Mouse (Mus musculus): ENCODE data around the gene Arl8b. TPM values are rescaled to one million over a fixed set of nuclear protein-coding genes. Genes with fewer than 3 reads are reported as not detected.
"Not testable (repeated sequence)": the region's sequence is repeated elsewhere in the genome, so short reads cannot be mapped to it uniquely, and the experiment has no call there.

The Arl8b gene
- polyA plus RNA-seq, 1 experiment from 2014 or later: 104 TPM

- H3K4me2 ChIP-seq (ENCODE audit: low read length): no peak overlapping the region
- no peak overlapping the region for H3K9ac ChIP-seq (replicated peaks; ENCODE audit: low read depth, low read length)
- no peaks in the 10 kb centered on the region for H3K4me1 ChIP-seq (replicated peaks; ENCODE audit: control insufficient read depth, insufficient read depth, low read length)
- no peak overlapping the region for H3K27ac ChIP-seq (ENCODE audit: low read length)
- ATAC-seq: no peak
- WGBS: 88% methylated on average over 2 of the region's 2 CpGs
- H3K9me3 ChIP-seq (ENCODE audit: control insufficient read depth, low read length): no peaks in the 10 kb centered on the region
- no peaks in the 10 kb centered on the region for H3K27me3 ChIP-seq (replicated peaks; ENCODE audit: control insufficient read depth, insufficient read depth, low read length)
- no peaks in the 10 kb centered on the region for H3K36me3 ChIP-seq (ENCODE audit: control insufficient read depth, insufficient read depth)
- no peak overlapping the region for H3K4me3 ChIP-seq (replicated peaks; ENCODE audit: low read length)
Measured at GRCm38 (mm10) chr6:108862548-108862947, 79.6 kb downstream of the Arl8b start.

GRCm38 (mm10) chr6:108866317-108866716, 83.4 kb downstream of the Arl8b start:
- no peaks in the 10 kb centered on the region for H3K27me3 ChIP-seq (replicated peaks; ENCODE audit: control insufficient read depth, insufficient read depth, low read length)
- 81% methylated on average over 5 of the region's 5 CpGs for WGBS

GRCm38 (mm10) chr6:108869031-108869430, 86.1 kb downstream of the Arl8b start:
- H3K9ac ChIP-seq (replicated peaks; ENCODE audit: low read depth, low read length); H3K4me2 ChIP-seq (ENCODE audit: low read length); H3K27ac ChIP-seq (ENCODE audit: low read length); H3K36me3 ChIP-seq (ENCODE audit: control insufficient read depth, insufficient read depth); H3K4me1 ChIP-seq (replicated peaks; ENCODE audit: control insufficient read depth, insufficient read depth, low read length); H3K27me3 ChIP-seq (replicated peaks; ENCODE audit: control insufficient read depth, insufficient read depth, low read length); H3K9me3 ChIP-seq (ENCODE audit: control insufficient read depth, low read length); H3K4me3 ChIP-seq (replicated peaks; ENCODE audit: low read length); ATAC-seq: not testable (repeated sequence)
- 28% methylated on average over 2 of the region's 2 CpGs for WGBS

More at GRCm38 (mm10) chr6:108866317-108866716, 83.4 kb downstream of the Arl8b start:
- H3K9me3 ChIP-seq (ENCODE audit: control insufficient read depth, low read length): no peaks in the 10 kb centered on the region
- no peak overlapping the region for H3K9ac ChIP-seq (replicated peaks; ENCODE audit: low read depth, low read length)
- H3K27ac ChIP-seq (ENCODE audit: low read length): no peak overlapping the region
- ATAC-seq: no peak
- no peaks in the 10 kb centered on the region for H3K4me1 ChIP-seq (replicated peaks; ENCODE audit: control insufficient read depth, insufficient read depth, low read length)
- no peak overlapping the region for H3K4me3 ChIP-seq (replicated peaks; ENCODE audit: low read length)
- H3K4me2 ChIP-seq (ENCODE audit: low read length): no peak overlapping the region
- H3K36me3 ChIP-seq (ENCODE audit: control insufficient read depth, insufficient read depth): no peaks in the 10 kb centered on the region

GRCm38 (mm10) chr6:108870421-108870820, 87.5 kb downstream of the Arl8b start:
- WGBS: 93% methylated on average over 2 of the region's 2 CpGs
- Histone ChIP-seq H3K9me3 (ENCODE audit: control insufficient read depth, low read length) (no peaks in the 10 kb centered on the region), H3K4me2 (ENCODE audit: low read length) (no peak overlapping the region), H3K4me3 (replicated peaks; ENCODE audit: low read length) (no peak overlapping the region), H3K27ac (ENCODE audit: low read length) (no peak overlapping the region), H3K9ac (replicated peaks; ENCODE audit: low read depth, low read length) (no peak overlapping the region), H3K36me3 (ENCODE audit: control insufficient read depth, insufficient read depth) (no peaks in the 10 kb centered on the region), H3K27me3 (replicated peaks; ENCODE audit: control insufficient read depth, insufficient read depth, low read length) (no peaks in the 10 kb centered on the region), H3K4me1 (replicated peaks; ENCODE audit: control insufficient read depth, insufficient read depth, low read length) (no peaks in the 10 kb centered on the region)
- no peak for ATAC-seq

GRCm38 (mm10) chr6:108871251-108871650, 88.4 kb downstream of the Arl8b start:
- Histone ChIP-seq H3K4me3 (replicated peaks; ENCODE audit: low read length) (no peak overlapping the region), H3K9me3 (ENCODE audit: control insufficient read depth, low read length) (no peaks in the 10 kb centered on the region), H3K4me2 (ENCODE audit: low read length) (no peak overlapping the region), H3K27ac (ENCODE audit: low read length) (no peak overlapping the region), H3K4me1 (replicated peaks; ENCODE audit: control insufficient read depth, insufficient read depth, low read length) (0 out of 2 replicates have a peak, but pooled peaks cover 3% of the 10 kb centered on the region), H3K9ac (replicated peaks; ENCODE audit: low read depth, low read length) (no peak overlapping the region), H3K36me3 (ENCODE audit: control insufficient read depth, insufficient read depth) (no peaks in the 10 kb centered on the region), H3K27me3 (replicated peaks; ENCODE audit: control insufficient read depth, insufficient read depth, low read length) (no peaks in the 10 kb centered on the region)
- WGBS: 85% methylated on average over 4 of the region's 4 CpGs
- no peak for ATAC-seq

Other genes starting within 250 kb of the Arl8b start
- 6.5 and 7.9 TPM in 2 replicates for gene Bhlhe40, start 122.5 kb upstream of the Arl8b start, polyA plus RNA-seq (2015; fragmentation: Nextera tagmentation; extraction: Ambion mirVana)
- 6.8 and 7.3 TPM in 2 replicates for gene Edem1, start 45.5 kb downstream of the Arl8b start, polyA plus RNA-seq (2015; fragmentation: Nextera tagmentation; extraction: Ambion mirVana)